Mouse (Mus musculus): ENCODE results near the gene Crb2. TPM values are rescaled to one million over a fixed set of nuclear protein-coding genes. Genes with fewer than 3 reads are reported as not detected.

Crb2 gene
- total and polyA plus RNA-seq, 3 experiments, result not detected

- peak overlapping the region in 1 of 2 experiments; percentile 28; a peak in 2 of 4 replicates for H3K4me3 ChIP-seq (ENCODE audit: control insufficient read depth in 1 of 2, insufficient read depth in 1 of 2, low read depth in 2 of 2, low read length in 2 of 2)
- DNase-seq (ENCODE audit: low read depth, low spot score), result peak; percentile 37
- H3K9me3 ChIP-seq (replicated peaks; ENCODE audit: insufficient read depth, low read length), result no peaks in the 10 kb centered on the region
- H3K9ac ChIP-seq (ENCODE audit: control insufficient read depth, low read depth, low read length, poor library complexity, severe bottlenecking), result no peak overlapping the region
- no peak overlapping the region for H3K27ac ChIP-seq (ENCODE audit: control insufficient read depth, low read depth, low read length)
- peaks cover 0 to 12% of the 10 kb centered on the region in 2 experiments; a peak in 2 of 4 replicates for H3K4me1 ChIP-seq (ENCODE audit: control insufficient read depth in 1 of 2, insufficient read depth in 2 of 2, low read length in 2 of 2)
- TF ChIP-seq GATA1 (IDR thresholded peaks at IDR 0.05; ENCODE audit: low read depth, low read length) (no peak), ZKSCAN1 (IDR thresholded peaks at IDR 0.05; ENCODE audit: low read depth, low read length) (no peak), USF1 (IDR thresholded peaks at IDR 0.05; ENCODE audit: low read depth, low read length) (no peak), MYC (IDR thresholded peaks at IDR 0.05; ENCODE audit: low read depth, low read length) (no peak), SIN3A (IDR thresholded peaks at IDR 0.05; ENCODE audit: low read length) (no peak), POLR2A (IDR thresholded peaks at IDR 0.05; ENCODE audit: control insufficient read depth in 1 of 2, insufficient read depth in 1 of 2, low read depth in 1 of 2, low read length in 2 of 2, poor library complexity in 1 of 2) (no peak), HCFC1 (IDR thresholded peaks at IDR 0.05; ENCODE audit: low read depth, low read length) (no peak)
- H3K36me3 ChIP-seq (ENCODE audit: control insufficient read depth in 1 of 2, insufficient read depth in 2 of 2, low read length in 2 of 2), result peaks cover 0 to 2% of the 10 kb centered on the region in 2 experiments; a peak in 1 of 4 replicates
- H3K79me2 ChIP-seq (ENCODE audit: control insufficient read depth, insufficient read depth, low read length, poor library complexity), result no peaks in the 10 kb centered on the region
- no peaks in the 10 kb centered on the region; a peak in 1 of 4 replicates for H3K27me3 ChIP-seq (ENCODE audit: control insufficient read depth in 1 of 2, insufficient read depth in 2 of 2, low read length in 2 of 2)
Measured at GRCm38 (mm10) chr2:37734979-37735806, 40.9 kb upstream of the Crb2 start.

DNA sequence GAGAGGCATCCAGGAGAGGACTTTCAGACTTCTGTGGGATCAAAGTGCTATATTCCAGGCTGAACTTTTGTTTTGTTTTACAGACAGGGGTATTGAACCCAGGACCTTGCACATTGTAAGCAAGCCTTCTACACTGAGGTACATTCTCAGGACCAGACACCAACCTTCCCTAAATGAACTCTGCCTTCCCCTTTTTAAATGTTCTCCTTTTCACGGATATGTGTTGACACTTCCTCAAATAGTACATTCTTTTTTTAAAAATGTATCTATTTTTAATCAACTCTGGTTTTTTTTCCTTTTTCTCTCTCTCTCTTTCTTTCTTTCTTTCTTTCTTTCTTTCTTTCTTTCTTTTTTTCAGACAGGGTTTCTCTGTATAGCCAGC is 40.3 kb upstream of the Crb2 start:
- Histone ChIP-seq H3K79me2 (ENCODE audit: control insufficient read depth, insufficient read depth, low read length, poor library complexity) (no peaks in the 10 kb centered on the region), H3K9me3 (replicated peaks; ENCODE audit: insufficient read depth, low read length) (no peaks in the 10 kb centered on the region), H3K36me3 (ENCODE audit: control insufficient read depth in 1 of 2, insufficient read depth in 2 of 2, low read length in 2 of 2) (peaks cover 0 to 2% of the 10 kb centered on the region in 2 experiments; a peak in 1 of 4 replicates), H3K4me1 (ENCODE audit: control insufficient read depth in 1 of 2, insufficient read depth in 2 of 2, low read length in 2 of 2) (peaks cover 0 to 12% of the 10 kb centered on the region in 2 experiments; a peak in 2 of 4 replicates), H3K9ac (ENCODE audit: control insufficient read depth, low read depth, low read length, poor library complexity, severe bottlenecking) (no peak overlapping the region), H3K27ac (ENCODE audit: control insufficient read depth, low read depth, low read length) (no peak overlapping the region), H3K27me3 (ENCODE audit: control insufficient read depth in 1 of 2, insufficient read depth in 2 of 2, low read length in 2 of 2) (no peaks in the 10 kb centered on the region; a peak in 1 of 4 replicates), H3K4me3 (ENCODE audit: control insufficient read depth in 1 of 2, insufficient read depth in 1 of 2, low read depth in 2 of 2, low read length in 2 of 2) (no peak overlapping the region)
- TF ChIP-seq ZNF384 (IDR thresholded peaks at IDR 0.05; ENCODE audit: low read depth, low read length) (peak; percentile 63), EP300 (IDR thresholded peaks at IDR 0.05; ENCODE audit: low read depth in 1 of 2, low read length in 2 of 2) (peak in 1 of 2 experiments; percentile 27; a peak in 1 of 4 replicates), SIN3A (IDR thresholded peaks at IDR 0.05; ENCODE audit: low read length) (no peak)
- peak; percentile 73 for DNase-seq (ENCODE audit: low read depth, low spot score)

DNA sequence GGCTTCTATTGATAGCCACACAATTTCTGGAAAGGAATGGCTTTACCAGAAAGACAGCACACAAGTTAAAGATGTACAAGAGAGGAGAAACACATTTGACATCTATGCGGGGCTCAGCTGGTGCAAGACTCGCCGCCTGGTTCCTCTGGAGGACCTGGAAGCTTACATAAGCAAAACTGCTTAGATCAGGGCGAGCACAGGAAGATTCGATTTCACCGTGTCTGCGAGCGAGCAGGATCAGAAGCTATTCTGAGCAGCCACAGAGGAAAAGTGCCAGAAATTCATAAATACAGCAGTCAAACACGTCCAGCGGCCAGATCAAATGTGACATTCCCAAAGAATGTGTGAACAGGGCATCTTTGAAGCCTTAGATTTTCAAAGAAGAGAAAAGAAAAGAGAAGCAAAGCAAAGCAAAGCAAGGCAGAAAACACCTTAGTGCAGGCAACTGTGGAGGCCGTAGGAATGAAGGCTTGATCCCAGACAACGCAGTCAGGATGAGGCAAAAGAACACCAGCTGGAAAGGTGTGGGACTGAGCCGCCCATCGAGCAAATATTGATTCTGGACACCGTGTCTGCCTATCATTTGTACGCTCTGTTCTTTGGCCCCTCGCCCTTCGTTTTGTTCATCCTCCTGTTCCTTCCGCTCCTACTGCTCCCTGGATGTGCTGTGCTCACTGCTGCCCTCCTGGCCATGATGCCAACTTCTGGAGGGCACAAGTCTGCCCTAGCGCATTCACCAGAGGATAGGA is 34.1 kb upstream of the Crb2 start:
- no peaks in the 10 kb centered on the region for H3K36me3 ChIP-seq (ENCODE audit: control insufficient read depth in 1 of 2, insufficient read depth in 2 of 2, low read length in 2 of 2)
- H3K9ac ChIP-seq (ENCODE audit: control insufficient read depth, low read depth, low read length, poor library complexity, severe bottlenecking), result no peak overlapping the region
- no peak overlapping the region for H3K27ac ChIP-seq (ENCODE audit: control insufficient read depth, low read depth, low read length)
- TF ChIP-seq EP300 (IDR thresholded peaks at IDR 0.05; ENCODE audit: low read depth in 1 of 2, low read length in 2 of 2), result no peak
- no peak for TF ChIP-seq USF1 (IDR thresholded peaks at IDR 0.05; ENCODE audit: low read depth, low read length)
- TF ChIP-seq TCF12 (IDR thresholded peaks at IDR 0.05; ENCODE audit: low read depth, low read length), result no peak
- no peak for TF ChIP-seq JUND (IDR thresholded peaks at IDR 0.05; ENCODE audit: low read depth, low read length)
- no peak overlapping the region for H3K4me3 ChIP-seq (ENCODE audit: control insufficient read depth in 1 of 2, insufficient read depth in 1 of 2, low read depth in 2 of 2, low read length in 2 of 2)
- H3K9me3 ChIP-seq (replicated peaks; ENCODE audit: insufficient read depth, low read length), result no peaks in the 10 kb centered on the region
- H3K79me2 ChIP-seq (ENCODE audit: control insufficient read depth, insufficient read depth, low read length, poor library complexity), result no peaks in the 10 kb centered on the region
- H3K4me1 ChIP-seq (ENCODE audit: control insufficient read depth in 1 of 2, insufficient read depth in 2 of 2, low read length in 2 of 2), result no peaks in the 10 kb centered on the region
- no peaks in the 10 kb centered on the region; a peak in 2 of 4 replicates for H3K27me3 ChIP-seq (ENCODE audit: control insufficient read depth in 1 of 2, insufficient read depth in 2 of 2, low read length in 2 of 2)
- no peak for DNase-seq (ENCODE audit: low read depth, low spot score)
